Mouse (Mus musculus) forebrain, embryonic 16.5 days (tissue): ENCODE results near the gene Tgfbr1. TPM values are rescaled to one million over a fixed set of nuclear protein-coding genes. Genes with fewer than 3 reads are reported as not detected.

ENCODE experiments used
- ATAC-seq: fragments of 200-750 bp; cut with Nextera tagmentation; 2 replicates; pipeline ENCODE4 v1.8.0; 2017; ENCODE audit warnings: mild to moderate bottlenecking, moderate library complexity
- H3K27ac ChIP-seq: fragments of 300-500 bp; sonication (generic); 2 replicates; pipeline ENCODE4 v1.5.1; 2014; ENCODE audit warnings: low read length, control low read depth
- H3K27me3 ChIP-seq: fragments of 300-500 bp; sonication (generic); replicated peaks from 2 replicates; pipeline ENCODE4 v1.6.1; 2014; ENCODE audit warnings: low read length; ENCODE audit not compliant: control insufficient read depth, insufficient read depth
- H3K36me3 ChIP-seq: fragments of 300-500 bp; sonication (generic); 2 replicates; pipeline ENCODE4 v1.6.1; 2014; ENCODE audit not compliant: control insufficient read depth, insufficient read depth
- H3K4me1 ChIP-seq: fragments of 300-500 bp; sonication (generic); replicated peaks from 2 replicates; pipeline ENCODE4 v1.6.1; 2014; ENCODE audit warnings: low read length; ENCODE audit not compliant: control insufficient read depth, insufficient read depth
- H3K4me2 ChIP-seq: fragments of 300-500 bp; sonication (generic); 2 replicates; pipeline ENCODE4 v1.6.1; 2014; ENCODE audit warnings: mild to moderate bottlenecking, low read length, control low read depth
- H3K4me3 ChIP-seq: fragments of 300-500 bp; sonication (generic); replicated peaks from 2 replicates; pipeline ENCODE4 v1.5.1; 2014; ENCODE audit warnings: mild to moderate bottlenecking, low read length, control low read depth
- H3K9ac ChIP-seq: fragments of 300-500 bp; sonication (generic); replicated peaks from 2 replicates; pipeline ENCODE4 v1.6.1; 2014; ENCODE audit warnings: low read depth, low read length, control low read depth
- H3K9me3 ChIP-seq: fragments of 300-500 bp; sonication (generic); 2 replicates; pipeline ENCODE4 v1.6.1; 2016; ENCODE audit warnings: low read length; ENCODE audit not compliant: control insufficient read depth
- WGBS: fragments of 180-500 bp; shearing (Covaris S2); extraction: QIAGEN DNeasy Blood & Tissue Kit; methylation state at CpG from one replicate; pipeline ENCODE4 v1.1.7; 2014; 5-methylcytosine and 5-hydroxymethylcytosine counted together
- polyA plus RNA-seq: library from polyadenylated mRNA; unstranded; fragments of >200 nt; fragmentation: Nextera tagmentation; extraction: Ambion mirVana; gene quantifications from 2 replicates; pipeline ENCODE4 v1.2.1, GENCODE M21; 2015

The Tgfbr1 gene
- polyA plus RNA-seq: 46.5 and 53.9 TPM in 2 replicates

- no peaks in the 10 kb centered on the region for H3K36me3 ChIP-seq
- H3K27me3 ChIP-seq: no peaks in the 10 kb centered on the region
- H3K4me2 ChIP-seq: peak within 1 kb of the TSS; percentile 99
- H3K27ac ChIP-seq: peak within 1 kb of the TSS; percentile 90
- peaks cover 15% of the 10 kb centered on the region for H3K4me1 ChIP-seq
- peak within 1 kb of the TSS; percentile 89 for H3K9ac ChIP-seq
- WGBS: 0% methylated on average over 41 of the region's 65 CpGs
- H3K4me3 ChIP-seq: peak within 1 kb of the TSS; percentile 94
- ATAC-seq: peak; percentile 98
- H3K9me3 ChIP-seq: no peaks in the 10 kb centered on the region
Measured at GRCm38 (mm10) chr4:47352803-47353388, at the start of gene Tgfbr1. Gene Tgfbr1 (plus strand): TSS chr4:47353222.

- ATAC-seq: no peak
- Histone ChIP-seq H3K4me1 (no peaks in the 10 kb centered on the region), H3K4me3 (no peak overlapping the region), H3K9ac (no peak overlapping the region), H3K4me2 (no peak overlapping the region), H3K9me3 (no peaks in the 10 kb centered on the region), H3K36me3 (no peaks in the 10 kb centered on the region), H3K27ac (no peak overlapping the region), H3K27me3 (no peaks in the 10 kb centered on the region)
- WGBS: 78% methylated on average over 5 of the region's 5 CpGs
Measured at GRCm38 (mm10) chr4:47303340-47303998, 49.6 kb upstream of the Tgfbr1 start.

GRCm38 (mm10) chr4:47309886-47310625 lies 43.0 kb upstream of the Tgfbr1 start:
- Histone ChIP-seq H3K27ac (no peak overlapping the region), H3K27me3 (no peaks in the 10 kb centered on the region), H3K9me3 (no peaks in the 10 kb centered on the region), H3K9ac (no peak overlapping the region), H3K4me1 (peaks cover 3% of the 10 kb centered on the region), H3K4me2 (no peak overlapping the region), H3K36me3 (no peaks in the 10 kb centered on the region), H3K4me3 (no peak overlapping the region)
- ATAC-seq: no peak
- 89% methylated on average over 12 of the region's 12 CpGs for WGBS

GRCm38 (mm10) chr4:47310812-47311211 lies 42.2 kb upstream of the Tgfbr1 start:
- 64% methylated on average over 6 of the region's 6 CpGs for WGBS
- no peaks in the 10 kb centered on the region for H3K9me3 ChIP-seq
- peaks cover 3% of the 10 kb centered on the region for H3K4me1 ChIP-seq
- no peak overlapping the region for H3K9ac ChIP-seq
- ATAC-seq: no peak
- no peak overlapping the region for H3K4me3 ChIP-seq
- H3K27me3 ChIP-seq: no peaks in the 10 kb centered on the region
- no peak overlapping the region for H3K27ac ChIP-seq
- no peak overlapping the region for H3K4me2 ChIP-seq
- no peaks in the 10 kb centered on the region for H3K36me3 ChIP-seq

GRCm38 (mm10) chr4:47311467-47311866 lies 41.6 kb upstream of the Tgfbr1 start:
- no peaks in the 10 kb centered on the region for H3K9me3 ChIP-seq
- H3K27me3 ChIP-seq: no peaks in the 10 kb centered on the region
- H3K9ac ChIP-seq: no peak overlapping the region
- no peak overlapping the region for H3K4me2 ChIP-seq
- H3K27ac ChIP-seq: no peak overlapping the region
- WGBS: 88% methylated on average over 6 of the region's 6 CpGs
- no peak for ATAC-seq
- no peaks in the 10 kb centered on the region for H3K36me3 ChIP-seq
- H3K4me3 ChIP-seq: no peak overlapping the region
- peaks cover 3% of the 10 kb centered on the region for H3K4me1 ChIP-seq

GRCm38 (mm10) chr4:47311929-47312328 lies 41.1 kb upstream of the Tgfbr1 start:
- Histone ChIP-seq H3K4me1 (peaks cover 3% of the 10 kb centered on the region), H3K9me3 (no peaks in the 10 kb centered on the region), H3K36me3 (no peaks in the 10 kb centered on the region), H3K27me3 (no peaks in the 10 kb centered on the region), H3K4me3 (no peak overlapping the region), H3K9ac (no peak overlapping the region), H3K27ac (no peak overlapping the region), H3K4me2 (no peak overlapping the region)
- ATAC-seq: no peak
- 68% methylated on average over 7 of the region's 7 CpGs for WGBS

GRCm38 (mm10) chr4:47312676-47313075 lies 40.3 kb upstream of the Tgfbr1 start:
- no peaks in the 10 kb centered on the region for H3K9me3 ChIP-seq
- H3K27me3 ChIP-seq: no peaks in the 10 kb centered on the region
- no peak overlapping the region for H3K4me2 ChIP-seq
- peak; percentile 85 for ATAC-seq
- peak overlapping the region; percentile 9; the same call in 1 of the 2 replicates for H3K27ac ChIP-seq
- H3K9ac ChIP-seq: no peak overlapping the region
- 64% methylated on average over 14 of the region's 14 CpGs for WGBS
- H3K4me3 ChIP-seq: no peak overlapping the region
- no peaks in the 10 kb centered on the region for H3K36me3 ChIP-seq
- peaks cover 3% of the 10 kb centered on the region for H3K4me1 ChIP-seq

- no peak for ATAC-seq
- H3K4me2 ChIP-seq: no peak overlapping the region
- 82% methylated on average over 8 of the region's 8 CpGs for WGBS
- H3K4me1 ChIP-seq: peaks cover 3% of the 10 kb centered on the region
- H3K9ac ChIP-seq: no peak overlapping the region
- no peaks in the 10 kb centered on the region for H3K36me3 ChIP-seq
- H3K9me3 ChIP-seq: no peaks in the 10 kb centered on the region
- H3K27me3 ChIP-seq: no peaks in the 10 kb centered on the region
- no peak overlapping the region for H3K4me3 ChIP-seq
- H3K27ac ChIP-seq: no peak overlapping the region
Measured at GRCm38 (mm10) chr4:47313710-47314410, 39.2 kb upstream of the Tgfbr1 start.

- Histone ChIP-seq H3K9ac (no peak overlapping the region), H3K27me3 (no peaks in the 10 kb centered on the region), H3K4me2 (no peak overlapping the region), H3K27ac (no peak overlapping the region), H3K4me3 (no peak overlapping the region), H3K36me3 (no peaks in the 10 kb centered on the region), H3K4me1 (peaks cover 3% of the 10 kb centered on the region), H3K9me3 (no peaks in the 10 kb centered on the region)
- 74% methylated on average over 2 of the region's 2 CpGs for WGBS
- no peak for ATAC-seq
Measured at GRCm38 (mm10) chr4:47315458-47315857, 37.6 kb upstream of the Tgfbr1 start.
